Mouse (Mus musculus): Measurements from ENCODE around the gene Tulp3. TPM values are rescaled to one million over a fixed set of nuclear protein-coding genes. Genes with fewer than 3 reads are reported as not detected.
"Not testable (repeated sequence)": the region's sequence is repeated elsewhere in the genome, so short reads cannot be mapped to it uniquely, and the experiment has no call there.

Tulp3 gene
- polyA plus RNA-seq (2017; shearing (Covaris generic)) = 1 to 10 TPM in 1 of 3 experiments, under 1 TPM in 2; 0.92 to 1.3 (median 0.98) TPM

DNA sequence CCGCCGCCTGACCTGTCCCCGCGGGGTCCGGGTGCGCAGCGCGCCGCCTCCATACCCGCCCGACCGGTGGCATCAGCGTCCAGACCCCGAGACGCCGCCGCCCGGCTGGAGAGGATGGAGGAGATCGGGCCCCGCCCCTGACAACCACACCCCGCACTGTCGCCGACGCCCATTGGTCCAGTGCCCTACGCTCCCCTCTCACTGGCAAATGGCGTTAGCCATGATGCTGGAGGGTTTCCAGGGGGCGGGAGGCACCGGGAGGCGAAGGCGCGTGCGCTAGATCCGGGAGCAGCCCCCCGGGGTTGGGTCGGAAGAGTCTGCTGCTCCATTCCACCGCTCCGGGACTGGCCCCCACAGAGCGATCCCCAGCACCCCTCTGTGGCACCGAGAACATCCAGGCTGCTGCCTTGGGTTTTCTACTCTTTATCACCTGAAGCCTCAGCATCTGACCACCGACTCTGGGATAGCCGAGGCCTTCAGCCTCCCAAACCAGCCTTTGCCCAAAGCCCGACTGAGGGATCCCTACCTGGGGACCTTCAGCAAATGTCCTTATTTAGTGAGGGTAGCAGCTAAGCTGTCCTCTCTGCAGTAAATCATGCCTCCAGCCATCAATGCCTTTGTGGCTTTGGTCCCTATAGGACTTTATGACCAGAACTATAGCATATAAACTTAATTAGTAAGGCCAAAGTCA is at the start of gene Tulp3:
Tulp3 (minus strand) TSS at position 126 of the 691 bp plus-strand sequence.
- ATAC-seq = peak; percentile 94

DNA sequence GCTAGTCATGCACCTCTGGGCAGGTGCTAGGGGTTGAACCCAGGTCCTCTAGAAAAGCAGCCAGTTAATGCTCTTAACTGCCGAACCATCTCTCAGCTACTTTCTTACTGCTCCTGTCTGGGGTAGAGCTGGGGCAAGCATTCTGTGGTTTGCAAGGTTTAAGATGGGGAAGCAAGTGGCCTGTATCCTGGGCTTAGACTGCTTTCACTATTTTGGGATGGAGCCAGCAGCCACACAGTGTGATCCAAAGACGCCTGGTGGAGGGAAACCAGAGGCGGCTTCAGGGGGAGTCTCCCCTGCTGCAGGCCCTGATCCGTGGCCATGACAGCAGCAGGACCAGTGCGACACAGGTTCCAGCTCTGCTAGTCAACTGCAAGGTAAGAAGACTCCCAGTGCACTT is 49.1 kb upstream of the Tulp3 start:
- no peak for ATAC-seq

DNA sequence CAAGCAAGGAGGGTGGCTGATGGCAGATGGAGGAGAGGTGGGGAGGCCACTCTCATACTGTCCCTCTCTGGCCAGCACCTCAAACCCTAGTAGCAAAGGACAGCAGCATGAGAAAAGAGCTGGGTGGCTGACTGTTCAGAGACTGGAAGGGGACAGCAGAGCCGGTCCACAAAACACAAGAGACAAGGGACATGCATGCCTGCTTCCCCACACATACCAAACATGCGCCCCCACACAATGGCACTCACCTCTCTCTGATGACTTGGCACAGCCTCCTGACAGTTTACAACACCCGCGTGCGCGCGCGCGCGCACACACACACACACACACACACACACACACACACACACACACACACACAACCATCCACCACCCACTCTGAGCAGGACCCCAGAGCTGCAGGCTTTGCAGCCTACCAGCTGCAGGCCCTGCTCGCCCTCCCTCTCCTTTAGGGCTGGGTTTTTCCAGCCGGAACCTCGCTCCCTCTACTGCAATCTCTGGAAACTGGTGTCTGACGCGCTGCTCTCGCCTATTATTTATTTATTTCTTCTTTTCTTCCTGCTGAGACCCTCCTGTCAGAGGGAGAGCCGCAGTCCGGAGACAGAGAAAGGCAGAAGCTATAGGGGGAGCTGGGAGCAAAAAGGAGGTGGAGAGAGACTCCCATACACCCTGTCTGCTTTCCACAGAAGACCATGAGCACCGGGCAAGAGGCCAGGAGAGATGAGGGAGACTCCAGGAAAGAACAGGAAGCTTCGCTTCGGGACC is 44.0 kb upstream of the Tulp3 start:
- ATAC-seq = no peak

DNA sequence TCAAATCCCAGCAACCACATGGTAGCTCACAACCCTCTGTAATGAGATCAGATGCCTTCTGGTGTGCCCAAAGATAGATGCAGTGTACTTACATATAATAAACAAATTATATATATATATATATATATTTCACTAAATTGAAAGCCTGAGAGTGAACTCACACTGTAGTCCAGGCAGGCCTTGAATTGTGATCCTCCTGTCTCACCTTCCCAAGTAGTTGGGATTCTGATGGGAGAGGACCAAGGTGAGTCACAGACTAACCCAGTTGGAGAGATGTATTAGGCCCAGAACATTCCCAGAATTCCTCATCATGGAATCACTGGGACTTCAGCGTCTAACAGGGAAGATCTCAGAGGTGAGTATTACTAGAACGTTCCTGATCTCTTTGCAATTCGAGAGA is 43.3 kb upstream of the Tulp3 start, which contains the start of gene Nrip2:
Nrip2 (plus strand) TSS at position 301 of the 400 bp plus-strand sequence.
- no peak for ATAC-seq

DNA sequence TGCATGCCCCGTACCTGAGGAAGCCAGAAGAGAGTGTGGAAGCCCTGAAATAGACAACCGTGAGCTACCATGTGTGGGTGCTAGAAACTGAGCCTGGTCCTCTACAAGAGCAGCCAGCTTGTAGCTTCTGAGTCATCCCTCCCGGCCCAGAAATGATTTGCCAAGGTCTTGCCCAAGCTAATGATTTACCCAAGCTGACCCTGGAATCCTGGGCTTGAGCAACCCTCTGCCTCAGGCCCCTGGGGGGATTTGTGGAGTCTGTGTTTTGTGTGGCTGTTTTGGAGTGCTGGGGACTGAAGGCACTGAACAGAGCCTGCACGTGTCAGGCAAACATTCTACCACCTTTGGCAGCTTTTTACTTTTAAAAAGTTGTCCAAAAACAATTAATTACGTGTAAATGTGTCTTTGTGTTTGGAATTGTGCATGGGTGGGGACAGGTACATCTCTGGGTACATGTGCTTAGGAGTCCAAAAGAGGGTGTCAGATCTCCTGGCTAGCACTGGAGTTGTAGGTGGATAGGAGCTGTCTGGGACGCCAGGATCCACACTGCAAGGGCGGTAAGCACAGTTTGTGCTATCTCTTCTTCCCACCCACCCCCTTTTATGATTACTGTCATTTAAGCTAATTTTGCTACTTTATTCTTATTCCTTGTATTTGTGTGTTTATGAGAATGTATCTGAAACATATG is 42.1 kb upstream of the Tulp3 start:
- ATAC-seq = no peak

DNA sequence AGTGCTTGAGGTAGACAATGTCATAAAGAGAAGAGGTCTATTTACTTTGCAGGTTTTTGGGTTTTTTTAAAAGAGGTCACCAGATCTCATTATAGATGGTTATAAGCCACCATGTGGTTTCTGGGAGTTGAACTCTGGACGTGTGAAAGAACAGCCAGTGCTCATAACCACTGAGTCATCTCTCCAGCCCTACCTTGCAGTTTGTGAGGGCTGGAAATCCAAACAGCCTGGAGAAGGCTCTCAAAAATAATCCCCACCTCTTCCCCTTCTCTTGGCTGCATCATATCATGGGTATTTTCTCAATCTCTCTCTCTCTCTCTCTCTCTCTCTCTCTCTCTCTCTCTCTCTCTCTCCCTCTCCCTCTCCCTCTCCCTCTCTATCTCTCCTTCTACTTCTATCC is 35.0 kb upstream of the Tulp3 start:
- ATAC-seq = no peak

DNA sequence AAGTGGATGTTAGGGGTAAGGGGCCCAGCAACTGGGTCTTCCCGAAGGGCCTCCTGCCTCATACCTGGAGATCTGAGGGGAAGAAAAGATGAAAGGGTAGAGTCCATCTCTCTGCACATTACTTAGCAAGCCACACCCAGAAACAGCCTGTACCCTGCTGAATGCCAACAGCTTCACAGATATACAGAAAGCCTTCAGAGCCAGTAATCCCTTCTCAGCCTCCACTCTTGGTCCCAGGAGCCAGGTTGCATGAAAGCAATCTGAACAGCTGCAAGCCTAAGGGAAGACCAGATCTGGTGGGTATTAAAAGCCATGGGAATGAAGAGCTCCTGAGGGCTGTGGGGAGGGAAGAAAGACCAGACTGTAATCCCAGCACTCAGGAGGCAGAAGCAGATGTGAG is 33.5 kb upstream of the Tulp3 start:
- ATAC-seq = no peak

DNA sequence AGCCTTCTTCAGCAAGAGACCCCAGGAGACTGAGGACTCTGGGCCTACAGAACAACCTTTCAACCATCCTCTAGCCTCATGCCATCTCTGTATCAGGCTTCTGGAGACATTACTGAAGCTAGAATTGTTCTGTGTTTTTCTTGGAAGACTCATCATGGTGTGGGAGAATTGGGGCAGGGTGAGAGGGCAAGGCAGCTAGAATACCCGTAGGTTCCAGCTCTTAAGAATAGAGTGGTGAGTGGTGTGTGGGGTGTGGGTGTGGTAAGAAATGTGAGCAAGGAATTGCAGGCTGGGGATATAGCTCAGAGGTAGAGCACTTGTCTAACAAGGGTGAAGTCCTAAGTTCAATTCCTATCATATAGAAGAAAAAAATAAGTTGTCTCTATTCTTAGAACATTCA is 29.4 kb upstream of the Tulp3 start:
- no peak for ATAC-seq

DNA sequence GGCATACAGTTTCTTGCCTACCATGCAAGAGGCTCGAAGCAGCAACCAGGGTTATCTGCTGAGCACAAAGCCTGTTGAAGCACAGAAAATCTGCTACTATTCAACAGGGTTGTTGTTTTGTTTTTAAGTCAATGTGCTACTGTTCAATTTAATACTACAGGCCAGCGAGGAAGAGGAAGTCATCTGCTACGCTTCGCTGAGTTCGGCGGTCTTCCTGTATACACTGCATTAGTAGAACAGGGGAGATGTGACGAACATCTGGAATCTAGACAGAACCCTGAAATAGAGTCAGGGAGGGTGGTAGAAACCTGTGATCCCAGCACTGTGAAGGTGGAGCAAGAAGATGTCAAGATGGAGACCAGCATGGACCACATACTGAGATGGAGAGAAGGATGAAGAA is 28.1 kb upstream of the Tulp3 start:
- no peak for ATAC-seq

DNA sequence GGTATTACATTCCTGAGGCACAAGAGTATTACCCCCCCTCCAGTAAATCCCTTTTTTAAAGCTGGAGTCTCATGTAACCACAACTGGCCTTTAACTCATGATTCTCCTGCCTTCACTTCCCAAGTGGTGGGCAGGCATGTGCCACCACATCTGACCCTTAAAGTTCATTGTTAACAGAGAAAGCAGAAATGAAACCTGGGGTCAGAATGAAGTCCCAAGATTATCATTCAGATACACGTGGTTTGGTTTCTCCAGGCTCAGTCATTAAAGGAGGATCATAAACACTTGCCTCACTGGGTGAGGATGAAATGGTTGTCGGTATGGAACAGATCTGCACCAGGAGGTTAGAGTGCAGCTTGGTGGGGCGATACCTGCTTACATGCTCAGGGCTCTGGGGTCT is 25.6 kb upstream of the Tulp3 start:
- ATAC-seq = no peak

DNA sequence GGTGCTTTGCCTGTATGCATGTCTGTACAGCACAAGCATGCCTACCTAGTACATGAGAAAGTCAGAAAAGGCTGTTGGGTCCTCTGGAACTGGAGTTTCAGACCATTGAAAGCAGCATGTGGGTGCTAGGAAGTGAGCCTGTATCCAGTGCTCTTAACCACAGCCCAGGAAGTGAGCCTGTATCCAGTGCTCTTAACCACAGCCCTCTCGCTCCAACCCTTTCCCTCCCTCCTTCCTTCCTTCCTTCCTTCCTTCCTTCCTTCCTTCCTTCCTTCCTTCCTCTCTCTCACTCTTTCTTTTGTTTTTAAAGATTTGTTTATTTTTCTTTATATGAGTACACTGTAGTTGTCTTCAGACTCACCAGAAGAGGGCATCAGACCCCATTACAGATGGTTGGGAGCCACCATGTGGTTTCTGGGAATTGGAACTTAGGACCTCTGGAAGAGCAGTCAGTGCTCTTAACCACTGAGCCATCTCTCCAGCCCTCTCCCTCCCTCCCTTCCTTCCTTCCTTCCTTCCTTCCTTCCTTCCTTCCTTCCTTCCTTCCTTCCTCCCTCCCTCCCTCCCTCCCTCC is 25.0 kb upstream of the Tulp3 start:
- not testable (repeated sequence) for ATAC-seq

DNA sequence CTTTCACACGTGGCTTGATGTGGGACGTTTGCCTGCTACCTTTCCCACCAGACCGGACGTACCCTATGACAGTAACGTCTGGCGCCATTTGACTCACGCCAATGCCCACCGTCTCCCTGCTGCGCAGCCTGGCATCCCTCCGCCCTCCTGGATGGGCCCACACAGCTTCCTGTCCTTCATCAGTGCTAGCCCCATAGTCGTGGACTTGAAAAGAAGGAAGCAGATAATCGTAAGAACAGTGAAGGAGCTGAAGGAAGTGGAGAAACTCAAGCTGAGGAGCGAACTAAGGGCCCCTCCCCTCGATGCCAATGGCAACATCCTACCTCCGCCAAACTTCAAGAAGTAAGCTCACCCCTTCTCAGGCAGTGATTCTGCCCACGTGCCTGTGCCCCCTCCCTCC is 24.0 kb upstream of the Tulp3 start:
- no peak for ATAC-seq

DNA sequence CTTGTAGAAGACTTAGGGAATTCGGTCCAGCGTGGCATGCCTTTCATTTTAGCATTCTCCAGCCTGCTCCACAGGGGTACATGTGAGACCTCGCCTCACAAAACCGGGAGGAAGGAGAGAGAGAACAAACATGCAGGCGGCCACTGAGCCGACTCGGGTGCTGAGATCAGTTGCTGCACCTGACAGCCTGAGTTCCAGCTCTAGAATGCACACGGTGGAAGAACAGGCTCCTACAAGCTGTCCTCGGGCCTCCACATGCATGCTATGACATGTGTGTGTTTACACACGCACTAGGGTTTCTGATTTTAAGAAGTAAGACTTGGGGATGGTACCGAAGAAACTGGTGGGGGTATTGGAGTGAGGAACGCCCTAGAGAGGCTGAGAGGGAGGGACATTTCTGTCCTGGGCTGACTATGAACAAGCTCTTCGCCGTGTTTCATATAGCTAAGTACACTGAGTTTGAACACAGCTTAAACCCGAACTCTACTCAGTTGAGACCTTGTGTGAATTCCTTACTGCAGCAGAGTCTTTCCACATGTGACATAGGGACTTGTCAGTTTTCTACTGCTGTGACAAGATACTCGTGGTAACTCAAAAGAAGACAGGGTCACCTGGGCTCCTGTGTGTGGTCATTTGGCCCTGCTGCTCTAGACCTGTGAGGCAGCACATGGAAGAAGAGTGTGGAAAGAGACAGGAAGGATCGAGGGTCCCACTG is 20.9 kb upstream of the Tulp3 start:
- ATAC-seq = no peak

DNA sequence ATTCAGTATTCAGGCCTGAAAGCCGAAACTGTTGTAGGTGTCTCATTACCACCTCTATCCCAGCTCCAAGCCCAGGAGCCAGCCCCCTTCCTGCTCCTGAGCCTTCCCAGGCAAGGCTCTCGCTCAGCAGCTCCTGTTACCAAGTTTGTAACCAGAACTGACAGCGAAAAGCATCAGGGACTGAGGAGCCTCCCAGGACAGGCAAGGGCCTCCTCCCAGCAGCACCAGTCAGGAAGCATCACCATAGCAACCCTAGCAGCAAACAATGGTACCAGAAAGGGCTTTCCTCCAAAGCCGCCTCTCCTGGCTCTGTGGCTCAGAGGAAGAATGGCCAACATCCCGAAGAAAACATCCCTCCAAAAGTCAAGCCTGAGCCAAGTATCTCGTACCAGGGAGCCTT is 19.5 kb upstream of the Tulp3 start, which contains the start of the genes Tex52 and Gm44596:
Tex52 (plus strand) TSS at position 265 of the 400 bp plus-strand sequence.
Gm44596 (plus strand) TSS at position 312 of the 400 bp plus-strand sequence.
- no peak for ATAC-seq

DNA sequence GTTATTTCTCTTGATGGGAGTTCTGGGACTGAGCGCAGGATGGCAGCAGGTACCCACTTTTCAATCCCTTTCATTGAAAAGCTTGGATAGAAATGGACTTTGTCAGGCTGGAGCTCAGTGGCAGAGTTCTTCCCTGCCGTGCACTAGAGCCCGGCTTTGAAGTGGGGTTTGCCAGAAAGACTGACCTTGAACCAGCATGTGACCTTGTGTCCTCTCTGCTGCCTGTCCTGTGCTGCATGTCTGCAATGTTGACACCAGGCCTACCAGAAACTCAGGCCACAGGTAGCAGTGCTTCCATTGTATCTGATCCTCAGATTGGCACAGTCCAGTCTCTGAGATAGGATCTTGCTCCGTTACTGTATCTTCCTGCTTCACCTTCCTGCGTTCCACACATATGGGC is 14.4 kb upstream of the Tulp3 start:
- ATAC-seq = no peak

DNA sequence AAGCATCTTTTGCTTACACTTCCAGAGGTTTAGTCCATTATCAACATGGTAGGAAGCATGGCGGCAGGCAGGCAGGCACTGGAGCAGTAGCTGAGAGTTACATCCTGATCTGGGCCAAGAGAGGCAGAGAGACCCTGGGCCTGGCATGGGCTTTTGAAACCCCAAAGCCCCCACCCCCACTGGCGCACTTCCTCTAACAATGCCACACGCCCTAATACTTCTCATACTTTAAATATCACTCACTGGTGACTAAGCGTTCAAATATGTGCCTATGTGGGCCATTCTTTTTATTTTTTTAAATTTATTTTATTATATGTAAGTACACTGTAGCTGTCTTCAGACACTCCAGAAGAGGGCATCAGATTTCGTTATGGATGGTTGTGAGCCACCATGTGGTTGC is 10.8 kb upstream of the Tulp3 start:
- ATAC-seq = no peak

DNA sequence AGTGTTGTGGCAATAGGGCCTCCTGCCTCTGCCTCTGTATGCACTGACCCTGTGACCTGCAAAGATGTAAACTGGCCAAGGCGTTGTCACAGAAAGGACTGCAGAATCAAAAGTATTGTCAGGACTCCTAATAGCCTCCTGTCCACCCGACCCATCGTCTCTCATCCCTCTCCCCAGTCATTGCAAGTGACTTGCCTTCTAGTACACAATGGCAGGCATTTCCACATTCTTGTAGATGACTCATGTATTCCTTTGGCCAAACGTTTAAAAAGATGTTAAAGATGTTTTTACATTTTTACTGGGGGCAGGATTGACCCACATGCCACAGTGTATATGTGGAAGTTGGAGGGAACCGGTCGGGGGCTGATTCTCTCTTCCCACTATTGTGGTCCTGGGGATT is 9.1 kb upstream of the Tulp3 start:
- ATAC-seq = no peak

DNA sequence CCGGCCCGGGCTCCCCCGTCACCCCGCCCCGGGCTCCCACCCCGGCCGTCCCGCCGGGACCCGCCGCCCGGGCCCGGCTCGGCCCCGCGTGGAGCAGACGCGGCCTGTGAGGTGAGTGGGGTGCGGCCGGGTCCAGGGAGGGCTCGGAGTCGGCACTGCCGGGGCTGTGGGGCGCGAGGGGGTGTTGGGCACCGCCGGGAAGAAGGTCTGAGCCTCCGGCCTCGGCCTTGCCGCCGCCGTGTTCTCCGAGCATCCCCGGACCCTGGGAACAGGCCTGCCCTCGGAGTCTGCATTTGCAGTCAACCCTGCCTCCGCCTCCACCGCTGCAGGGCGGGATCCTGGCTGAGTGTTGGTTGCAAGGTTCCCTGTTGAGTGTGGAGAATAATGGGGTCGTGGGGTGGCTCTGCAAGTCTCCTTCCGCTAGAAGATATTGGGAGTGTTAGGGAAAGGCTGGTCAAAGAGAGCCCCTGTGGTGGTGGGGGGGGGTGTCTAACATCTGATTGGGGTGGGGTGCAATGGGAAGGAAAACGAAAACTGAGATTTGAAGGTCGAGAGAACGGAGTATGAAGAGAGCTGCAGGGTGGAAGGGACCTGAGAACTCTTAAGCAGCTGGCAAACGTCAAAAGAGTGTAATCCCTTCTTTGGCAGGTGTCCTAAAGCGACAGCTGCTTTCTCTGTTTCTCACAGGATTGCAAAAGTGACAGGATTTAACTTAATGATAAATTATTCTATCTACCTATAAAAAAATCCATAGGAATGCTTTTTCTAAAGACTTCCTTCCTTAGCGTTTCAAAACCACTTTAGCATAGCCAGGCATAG is 7.6 kb upstream of the Tulp3 start:
- no peak for ATAC-seq

DNA sequence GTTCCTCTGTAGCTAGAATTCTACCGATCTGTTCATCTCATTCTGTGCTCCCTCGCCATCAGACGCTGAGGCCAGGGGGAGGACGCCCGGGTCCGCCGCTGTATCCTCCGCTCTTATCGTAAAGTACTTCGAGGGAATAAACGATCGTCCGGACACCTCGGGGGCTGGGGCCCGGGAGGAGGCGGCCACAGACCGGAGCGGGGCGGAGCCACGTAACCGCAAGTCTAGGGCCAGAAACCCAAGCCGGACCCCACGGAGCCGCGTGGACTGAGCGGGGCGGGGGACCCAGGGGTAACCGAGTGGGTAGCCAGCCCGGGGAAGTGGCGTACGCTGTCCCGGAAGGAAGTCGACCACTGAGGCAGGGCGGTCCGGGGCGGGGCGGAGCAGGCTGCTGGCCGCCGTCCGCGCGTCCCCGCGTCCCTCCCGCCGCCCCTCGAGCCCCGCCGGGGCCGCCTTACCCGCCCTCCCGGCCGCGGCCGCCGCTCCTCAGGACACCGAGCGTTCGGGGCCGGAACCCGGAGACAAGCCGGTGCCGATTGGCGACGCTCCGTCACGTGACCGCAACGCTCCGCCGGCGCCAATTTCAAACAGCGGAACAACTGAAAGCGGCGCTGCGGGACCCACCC is 6.8 kb upstream of the Tulp3 start, which contains the start of the genes Rhno1 and Foxm1:
Rhno1 (minus strand) TSS at position 531 of the 626 bp plus-strand sequence.
Foxm1 (plus strand) TSS at position 587 of the 626 bp plus-strand sequence.
- peak; percentile 82 for ATAC-seq

DNA sequence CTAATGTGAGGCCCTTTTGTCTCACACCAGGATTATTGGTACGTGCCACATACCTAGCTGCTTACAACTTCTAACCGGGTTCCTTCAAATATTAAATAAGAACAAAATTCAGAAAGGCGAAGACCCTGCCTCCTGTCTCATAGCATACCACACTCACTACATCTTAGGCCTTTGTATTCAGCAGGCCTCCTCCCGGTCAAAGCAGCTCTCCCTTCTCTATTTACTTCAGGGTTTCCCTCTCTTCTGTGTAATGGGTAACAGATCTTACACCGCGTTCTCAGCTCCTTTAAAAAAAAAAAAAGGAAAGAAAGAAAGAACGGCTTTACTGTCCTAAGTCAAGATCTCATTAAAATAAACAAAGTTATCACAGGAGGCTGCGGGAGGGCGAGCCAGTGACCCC is 6.2 kb upstream of the Tulp3 start:
- no peak for ATAC-seq

DNA sequence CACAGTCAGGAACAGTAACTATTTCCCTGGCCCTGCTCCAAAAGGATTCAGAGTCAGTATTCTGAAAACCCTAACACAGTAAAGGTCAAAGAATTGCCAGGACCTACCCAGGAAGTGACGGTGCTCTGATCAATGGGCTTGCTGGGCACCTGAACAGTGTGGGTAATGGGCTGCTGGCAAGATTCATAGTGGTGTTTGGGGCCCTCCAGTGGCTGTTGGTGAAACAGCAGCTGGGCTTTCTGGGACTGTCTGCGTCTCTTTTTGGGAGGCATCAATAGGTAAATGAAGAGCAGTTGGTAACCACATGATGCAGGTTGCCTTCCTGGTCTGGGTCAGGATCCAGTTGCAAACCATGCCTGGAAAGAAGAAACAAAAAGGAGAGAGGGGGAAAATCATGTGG is 3.3 kb upstream of the Tulp3 start:
- peak; percentile 51 for ATAC-seq

All from inflammation-experienced regulatory T-cells, adult 6 months (primary cell).